Mouse (Mus musculus) megakaryocyte, adult 5-6 weeks (primary cell): ENCODE measurements at regions not wholly inside any gene's neighbourhood (a gene's known extent, or its start where the extent isn't known, plus 50 kb on each side); places are given as distances from the start of the nearest gene placed in this dataset.

Source experiments
- ATAC-seq: 2 replicates; pipeline ENCODE4 v1.8.0; 2016; ENCODE audit warnings: mild to moderate bottlenecking, inconsistent platforms; ENCODE audit not compliant: poor library complexity, severe bottlenecking

DNA sequence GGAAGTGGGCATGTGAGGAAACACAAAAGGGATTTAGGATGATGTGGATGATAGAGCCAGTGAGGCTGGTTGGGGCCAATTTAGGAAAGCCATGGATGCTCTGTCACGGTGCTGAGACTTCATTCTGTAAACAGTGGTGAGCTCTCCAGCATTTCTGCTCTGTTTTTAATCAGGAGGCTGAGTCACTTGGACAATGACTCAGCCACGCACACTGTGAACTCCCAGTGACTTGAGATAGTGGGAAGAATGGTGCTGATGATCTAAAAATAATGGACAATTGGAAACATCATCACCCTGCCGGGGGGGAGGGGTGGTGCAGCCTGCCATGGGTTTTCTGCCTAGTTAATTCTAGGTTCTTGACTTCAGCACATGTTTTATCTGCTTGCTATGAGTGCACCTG is 156.3 kb downstream of the 4930564D02Rik start:
- no peak for ATAC-seq

- no peak for ATAC-seq
These were observed 157.0 kb downstream of the 4930564D02Rik start for GRCm38 (mm10) chr3:105223671-105224070.

DNA sequence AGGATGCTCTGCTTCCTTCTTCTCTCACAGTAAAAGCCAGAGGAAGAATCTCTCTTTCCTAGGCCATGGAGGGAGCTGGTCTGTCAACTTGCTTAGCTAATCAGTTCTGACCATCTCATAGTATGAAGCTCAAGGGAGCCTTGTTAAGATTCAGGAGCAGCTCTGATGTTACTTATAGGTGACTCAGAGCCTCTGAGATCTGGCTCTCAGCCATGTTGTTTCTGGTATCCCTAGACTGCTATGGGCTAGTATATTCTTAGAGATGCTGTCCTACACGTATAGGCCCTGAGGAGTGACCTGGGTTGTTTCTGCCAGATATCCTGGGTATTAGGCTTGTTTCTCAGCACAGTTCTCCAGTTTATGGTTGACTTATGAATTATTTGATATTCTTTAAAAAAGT is 160.9 kb downstream of the 4930564D02Rik start:
- ATAC-seq, result no peak

DNA sequence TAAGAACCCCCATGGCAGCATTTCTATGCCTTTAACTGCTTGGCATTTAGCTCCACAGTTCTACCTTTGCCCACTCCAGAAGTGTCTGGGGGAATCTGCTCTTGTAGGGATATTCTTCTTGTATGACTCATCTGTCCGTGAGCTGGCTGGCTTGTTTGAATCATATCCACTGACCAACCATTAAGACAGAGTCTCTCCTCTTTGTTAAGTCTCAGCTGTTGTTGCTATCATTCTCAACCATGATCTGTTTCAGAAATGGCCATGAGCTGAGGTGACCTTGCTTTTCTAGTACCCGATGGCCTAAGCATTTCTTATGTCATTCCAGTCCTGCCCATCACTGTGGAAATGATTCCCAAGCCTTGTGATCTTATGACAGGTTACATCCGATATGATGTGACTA is 161.8 kb downstream of the 4930564D02Rik start:
- no peak for ATAC-seq

GRCm38 (mm10) chr3:105241048-105241447 is 174.4 kb downstream of the 4930564D02Rik start:
- no peak for ATAC-seq

DNA sequence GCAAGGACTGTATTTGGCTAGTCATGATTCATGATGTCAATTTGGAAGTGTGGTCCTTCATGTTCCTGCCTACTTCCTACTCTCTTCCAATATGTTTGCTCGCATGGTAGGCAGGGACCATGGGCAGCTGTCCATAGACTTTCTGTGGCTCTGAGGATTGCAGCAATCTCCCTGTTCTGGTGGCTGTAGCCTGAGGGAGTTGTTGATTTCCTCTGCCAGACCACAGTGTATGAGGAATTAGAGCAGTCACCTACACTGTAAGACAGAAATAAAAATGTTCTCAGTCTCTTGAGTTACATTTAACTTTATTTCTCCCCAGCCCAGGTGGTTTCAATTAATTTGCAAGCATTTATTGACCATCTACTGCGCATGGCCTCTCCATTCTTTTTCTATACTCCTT is 190.5 kb downstream of the 4930564D02Rik start:
- ATAC-seq, result no peak

GRCm38 (mm10) chr3:105275241-105275640 is 176.9 kb upstream of the Kcnd3 start:
- no peak for ATAC-seq

DNA sequence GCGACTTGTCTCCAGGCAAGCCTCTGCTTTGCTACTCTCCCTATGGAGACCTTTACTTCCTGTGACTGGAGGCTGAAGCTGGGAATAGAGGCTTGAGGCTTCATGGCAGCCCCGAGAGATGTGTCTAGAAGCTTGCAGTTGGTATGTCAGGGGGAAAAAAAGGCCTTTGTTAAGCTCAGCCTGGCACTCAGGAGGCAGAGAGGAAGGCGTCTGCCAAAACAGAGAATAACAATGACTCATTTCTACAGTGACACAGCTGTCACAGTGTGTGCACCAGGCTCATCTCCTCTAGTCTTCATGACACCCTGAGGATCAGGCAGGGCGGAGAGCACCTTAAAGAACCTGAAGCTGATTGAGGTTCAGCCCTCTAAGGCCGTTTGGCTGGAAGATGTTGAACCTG is 171.2 kb upstream of the Kcnd3 start:
- no peak for ATAC-seq

DNA sequence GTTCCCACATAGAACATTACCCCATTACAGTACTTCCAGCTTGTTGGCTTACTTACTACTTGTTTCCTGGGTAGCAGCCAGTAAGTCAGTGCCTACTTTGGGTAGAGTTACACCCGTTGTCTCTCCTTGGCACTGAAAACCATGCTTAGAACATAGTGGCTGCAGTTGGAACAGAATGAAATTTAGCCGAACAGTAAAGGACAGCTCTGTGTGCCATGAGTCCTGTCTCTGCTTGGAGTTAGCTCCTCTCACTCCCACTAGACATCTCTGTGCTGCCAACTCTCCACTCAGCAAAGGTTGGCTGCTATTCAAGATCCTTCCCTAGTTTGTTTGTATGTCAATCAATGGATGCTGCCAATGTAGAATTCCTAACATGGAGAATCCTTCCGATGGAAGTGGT is 170.4 kb upstream of the Kcnd3 start:
- ATAC-seq, result no peak

GRCm38 (mm10) chr3:105298273-105298672 is 153.9 kb upstream of the Kcnd3 start:
- ATAC-seq, result no peak

- no peak for ATAC-seq
These were observed 151.2 kb upstream of the Kcnd3 start for GRCm38 (mm10) chr3:105300693-105301548.

GRCm38 (mm10) chr3:105307676-105308075 is 144.5 kb upstream of the Kcnd3 start:
- no peak for ATAC-seq

DNA sequence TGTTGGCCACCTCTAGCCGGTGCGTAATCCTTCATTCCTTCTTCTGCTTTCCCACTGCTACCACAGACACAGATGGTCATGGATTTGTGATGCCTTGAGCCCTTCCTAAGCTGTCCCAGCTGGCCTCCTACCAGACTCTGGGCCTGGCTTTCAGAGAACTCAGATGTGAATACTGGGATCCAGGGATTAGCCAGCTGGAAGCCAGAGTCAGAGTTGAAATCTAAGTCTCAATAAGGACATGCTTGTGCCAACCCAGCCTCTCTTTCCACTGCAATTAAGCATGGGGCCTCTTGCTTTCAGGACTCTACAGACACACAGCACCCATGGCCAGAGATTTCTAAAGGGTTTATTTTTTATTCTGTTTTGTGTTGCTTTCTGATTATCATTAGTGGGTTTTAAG is 143.1 kb upstream of the Kcnd3 start:
- no peak for ATAC-seq

DNA sequence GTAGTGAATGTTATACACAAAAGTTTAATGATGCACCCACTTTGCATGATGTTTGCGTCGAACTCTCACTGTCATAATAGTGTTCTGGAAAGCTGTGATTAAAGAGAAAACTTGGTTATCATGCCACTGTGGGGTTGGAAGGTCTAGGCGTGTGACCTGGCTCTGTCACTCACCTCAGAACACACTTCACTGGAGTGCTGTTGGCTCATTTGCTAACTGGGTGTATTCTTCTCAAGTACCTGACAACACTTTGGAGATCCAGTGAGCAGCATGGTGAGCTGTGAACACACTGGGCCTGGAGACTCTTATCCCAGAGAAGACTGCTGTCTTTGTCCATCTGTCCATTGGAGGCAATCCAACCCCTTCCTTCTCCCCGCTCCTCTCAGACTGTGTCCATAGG is 98.9 kb upstream of the Kcnd3 start:
- no peak for ATAC-seq

DNA sequence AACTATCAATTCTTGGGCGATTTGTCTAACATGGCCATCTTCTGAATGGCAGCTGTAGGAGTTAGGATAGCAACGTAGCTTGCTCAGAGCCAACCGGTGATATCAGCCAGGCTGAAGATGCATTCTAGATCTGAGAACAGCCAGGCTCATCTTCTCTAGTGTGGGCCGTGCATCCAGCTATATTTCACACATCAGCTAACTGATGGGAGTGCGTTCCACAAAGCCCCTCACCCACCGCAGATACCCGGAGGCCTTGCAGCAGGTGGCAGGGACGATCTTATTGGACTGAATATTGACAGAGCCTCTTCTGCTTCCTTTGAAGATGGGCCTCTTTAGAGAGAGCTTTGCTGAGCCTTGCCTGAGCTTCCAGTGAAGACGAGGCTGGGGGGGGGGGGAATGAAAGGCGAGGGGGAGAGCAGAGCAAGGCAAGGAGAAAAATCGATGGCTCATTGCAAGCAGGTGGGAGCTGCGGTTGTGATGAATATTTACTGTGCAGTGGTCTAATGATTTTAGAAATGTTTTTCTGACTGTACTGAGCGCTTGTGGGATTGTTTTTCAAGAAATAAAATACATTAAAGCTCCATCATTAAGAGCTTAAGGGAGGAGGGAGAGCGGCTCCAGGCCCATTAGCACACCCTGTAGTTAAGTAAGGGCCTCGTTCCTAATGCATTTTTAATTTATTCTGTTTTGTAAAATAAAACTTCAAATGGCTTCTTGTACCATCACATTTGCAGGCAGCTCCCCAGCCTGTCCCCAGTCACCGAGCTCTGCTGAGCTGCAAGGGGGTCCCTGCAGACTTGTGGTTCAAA is 97.8 kb upstream of the Kcnd3 start:
- ATAC-seq, result no peak

GRCm38 (mm10) chr3:105357511-105357910 is 94.6 kb upstream of the Kcnd3 start:
- ATAC-seq, result no peak

GRCm38 (mm10) chr3:105359636-105360035 is 92.5 kb upstream of the Kcnd3 start:
- no peak for ATAC-seq

DNA sequence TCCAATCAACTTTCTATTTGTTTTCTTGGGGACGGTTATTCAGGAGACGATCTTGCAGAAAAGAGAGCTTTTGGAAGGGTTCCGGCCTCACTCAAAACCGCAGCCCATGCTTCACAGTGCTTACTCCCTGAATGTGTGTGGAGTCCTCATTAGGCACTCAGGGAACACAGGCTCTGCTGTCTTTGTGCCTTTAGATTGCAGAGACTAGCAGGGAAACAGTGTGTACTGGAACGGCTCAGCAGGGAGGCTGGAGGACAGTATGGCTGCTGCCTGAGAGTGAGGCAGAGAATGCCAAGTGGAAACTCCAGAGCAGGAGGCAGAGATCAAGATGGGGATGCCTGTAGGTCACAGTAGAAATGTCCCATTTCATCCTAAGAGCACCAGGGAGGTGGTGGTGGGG is 87.4 kb upstream of the Kcnd3 start:
- no peak for ATAC-seq

- ATAC-seq, result no peak
These were observed 85.3 kb upstream of the Kcnd3 start for GRCm38 (mm10) chr3:105366806-105367205.

- no peak for ATAC-seq
These were observed 84.2 kb upstream of the Kcnd3 start for GRCm38 (mm10) chr3:105367972-105368371.

DNA sequence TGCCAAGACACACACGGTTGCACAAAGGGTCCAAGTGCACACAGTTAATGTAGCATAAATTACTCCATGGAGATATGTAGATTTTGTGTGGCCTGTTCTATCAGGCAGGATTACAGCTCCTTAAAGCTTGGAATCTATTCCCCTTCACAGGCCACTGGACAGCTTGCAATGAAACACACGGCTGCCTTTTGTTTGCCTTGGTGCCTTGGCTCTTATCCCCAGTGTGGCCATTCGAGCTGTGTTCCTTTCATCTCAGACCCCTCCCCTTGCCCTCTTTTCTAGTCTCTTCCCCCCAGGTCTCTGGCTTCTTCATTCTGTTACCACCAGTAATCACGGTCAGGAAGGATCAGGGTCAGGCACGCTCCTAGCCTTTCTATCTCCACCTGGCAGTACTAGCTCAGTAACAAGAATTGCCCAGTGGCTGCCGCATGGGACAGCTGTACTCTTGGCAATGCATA is 79.7 kb upstream of the Kcnd3 start:
- no peak for ATAC-seq

GRCm38 (mm10) chr3:105374306-105374705 is 77.8 kb upstream of the Kcnd3 start:
- no peak for ATAC-seq
